Mouse (Mus musculus) erythroblast, embryonic 14.5 days (primary cell): ENCODE results near the gene Rab4a.

Experiments
- GATA1 ChIP-seq: IDR thresholded peaks from 2 replicates; pipeline ENCODE4 v1.6.1; 2012; ENCODE audit warnings: low read length, inconsistent platforms, mixed read lengths
- TAL1 ChIP-seq: IDR thresholded peaks from 3 replicates; pipeline ENCODE4 v1.6.1; 2012; ENCODE audit warnings: low read length, inconsistent platforms, mixed read lengths

GRCm38 (mm10) chr8:123788416-123789170, 17.2 kb upstream of the Rab4a start:
- TF ChIP-seq GATA1 (no peak), TAL1 (no peak)
